Mouse (Mus musculus) thymus, postnatal 0 days (tissue): ENCODE measurements around the gene 1700057G04Rik. TPM values are rescaled to one million over a fixed set of nuclear protein-coding genes. Genes with fewer than 3 reads are reported as not detected.
"Not testable (repeated sequence)": the region's sequence is repeated elsewhere in the genome, so short reads cannot be mapped to it uniquely, and the experiment has no call there.

Experiments used
- DNase-seq: peaks from one replicate; pipeline ENCODE4 v3.0.0-alpha.2; 2015; ENCODE audit warnings: low spot score
- polyA plus RNA-seq: library from polyadenylated mRNA; unstranded; fragments of >200 nt; fragmentation: Nextera tagmentation; extraction: Ambion mirVana; gene quantifications from 2 replicates; pipeline ENCODE4 v1.2.1, GENCODE M21; 2015

The 1700057G04Rik gene
- polyA plus RNA-seq, 1 experiment from 2014 or later, result not detected

DNA sequence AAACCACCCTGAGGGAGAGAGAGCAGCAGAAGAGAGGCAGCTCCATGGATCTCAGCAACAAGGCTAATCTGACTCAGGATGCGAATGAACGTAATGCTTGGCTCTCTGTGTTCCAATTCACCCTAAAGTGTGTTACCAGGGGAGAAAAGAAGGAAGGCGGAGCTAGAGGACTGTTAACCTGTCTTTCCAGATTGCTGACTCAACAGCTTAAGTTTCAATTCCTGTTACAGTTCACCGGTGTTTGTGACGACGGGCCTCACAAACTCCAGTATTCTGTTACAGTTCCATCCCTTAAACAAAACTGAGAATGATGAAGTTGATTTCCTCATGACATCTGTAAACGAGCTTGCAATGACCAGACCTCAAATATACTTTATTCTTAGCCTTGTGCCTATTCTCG is 4.1 kb upstream of the 1700057G04Rik start:
- DNase-seq, result no peak

DNA sequence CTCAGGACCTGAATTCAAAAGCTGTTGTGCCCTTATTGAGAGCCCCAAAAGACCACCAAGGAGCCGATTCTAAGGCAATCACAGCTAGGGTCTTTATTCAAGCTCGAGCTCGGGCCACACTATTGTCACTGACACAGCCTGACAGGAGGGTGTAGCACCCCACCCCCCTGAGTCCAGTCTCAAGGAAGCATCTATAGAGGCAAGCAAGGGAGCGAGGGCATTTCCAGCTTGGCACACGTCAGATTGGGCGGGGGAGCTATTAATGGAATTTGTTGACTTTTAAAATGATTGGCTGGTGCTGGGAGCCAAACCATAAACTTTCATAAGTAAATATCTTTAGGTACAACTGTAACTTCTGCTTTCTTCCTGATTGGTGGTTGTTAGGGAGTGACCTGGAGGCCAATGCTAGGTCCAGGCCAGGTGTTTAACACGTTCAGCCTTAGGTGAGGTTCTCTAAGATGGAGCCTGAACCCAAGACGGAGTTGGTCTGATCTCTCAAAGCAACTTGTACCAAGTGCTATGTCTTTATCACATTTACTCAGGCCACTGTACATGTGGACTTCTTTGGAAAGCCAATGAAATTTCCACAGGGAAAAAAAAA is 3.5 kb upstream of the 1700057G04Rik start:
- DNase-seq, result no peak

DNA sequence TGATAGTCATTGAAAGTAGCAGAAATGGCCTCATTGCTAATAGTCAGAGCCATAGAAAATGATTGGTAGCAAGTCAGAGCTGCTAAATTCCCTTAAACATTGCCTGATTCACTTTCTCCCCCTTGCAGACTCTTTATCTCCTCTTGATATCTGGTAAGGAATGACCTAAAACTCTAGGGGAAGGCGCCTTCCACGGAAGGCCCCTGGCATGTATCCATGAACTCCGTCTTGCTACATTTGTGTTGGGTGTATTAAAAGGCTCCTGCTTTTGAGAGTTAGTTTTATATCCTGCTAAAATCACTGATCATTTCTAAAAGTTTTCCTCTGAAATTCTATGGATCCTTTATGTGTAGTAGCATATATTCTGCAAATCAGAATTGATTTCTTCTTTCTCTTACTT is 7.6 kb downstream of the 1700057G04Rik start:
- no peak for DNase-seq

DNA sequence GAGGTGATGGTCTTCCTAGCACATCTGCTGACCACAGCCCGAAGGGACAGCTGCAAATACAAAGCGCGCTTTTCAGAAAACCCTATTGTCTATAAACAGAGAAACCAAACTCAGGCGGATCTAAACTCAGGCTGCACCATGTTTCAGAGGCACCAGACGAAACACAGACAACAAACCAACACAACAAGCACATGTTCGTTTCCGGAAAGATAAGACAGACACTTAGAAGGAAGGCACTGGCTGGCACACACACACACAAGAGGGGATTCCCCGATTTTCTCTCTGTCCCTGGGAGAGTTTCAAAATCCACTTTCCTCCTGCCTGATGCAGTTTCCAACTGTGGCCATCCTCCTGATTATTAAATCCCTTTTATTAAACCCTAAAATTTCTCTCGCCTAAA is 16.8 kb downstream of the 1700057G04Rik start:
- DNase-seq, result not testable (repeated sequence)

DNA sequence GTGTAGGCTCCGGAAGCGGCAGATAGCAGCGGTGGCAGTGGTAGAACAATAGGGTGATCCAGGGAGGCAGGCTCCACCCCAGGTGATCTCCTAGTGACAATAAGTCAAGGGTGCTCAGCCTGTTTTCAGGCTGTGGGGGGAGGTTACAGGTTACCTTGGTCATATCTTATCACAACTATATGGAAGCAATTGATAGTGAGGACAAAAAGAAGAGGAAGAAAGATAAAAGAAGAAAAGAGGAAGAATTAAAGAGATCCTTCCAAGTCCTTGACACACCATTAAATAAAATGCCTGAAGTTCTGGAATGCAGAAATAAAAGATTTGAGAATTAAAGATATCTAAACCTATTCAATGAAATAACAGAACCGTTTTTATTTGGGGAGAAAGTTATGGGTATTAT is 17.6 kb downstream of the 1700057G04Rik start:
- no peak for DNase-seq

DNA sequence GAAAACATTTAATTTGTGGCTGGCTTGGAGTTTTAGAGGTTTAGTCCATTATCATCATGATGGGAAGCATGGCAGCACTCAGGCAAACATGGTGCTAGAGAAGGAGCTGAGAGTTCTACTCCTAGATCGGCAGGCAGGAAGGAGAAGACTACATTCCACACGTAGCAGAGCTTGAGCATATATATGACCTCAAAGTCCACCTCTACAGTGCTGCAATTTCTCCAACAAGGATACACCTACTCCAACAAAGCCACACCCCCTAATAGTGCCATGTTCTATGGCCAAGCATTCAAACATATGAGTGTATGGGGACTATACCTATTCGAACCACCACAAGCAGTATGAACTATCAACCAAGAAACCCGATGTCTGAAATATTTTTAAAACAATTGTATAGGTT is 22.2 kb downstream of the 1700057G04Rik start:
- DNase-seq, result no peak

DNA sequence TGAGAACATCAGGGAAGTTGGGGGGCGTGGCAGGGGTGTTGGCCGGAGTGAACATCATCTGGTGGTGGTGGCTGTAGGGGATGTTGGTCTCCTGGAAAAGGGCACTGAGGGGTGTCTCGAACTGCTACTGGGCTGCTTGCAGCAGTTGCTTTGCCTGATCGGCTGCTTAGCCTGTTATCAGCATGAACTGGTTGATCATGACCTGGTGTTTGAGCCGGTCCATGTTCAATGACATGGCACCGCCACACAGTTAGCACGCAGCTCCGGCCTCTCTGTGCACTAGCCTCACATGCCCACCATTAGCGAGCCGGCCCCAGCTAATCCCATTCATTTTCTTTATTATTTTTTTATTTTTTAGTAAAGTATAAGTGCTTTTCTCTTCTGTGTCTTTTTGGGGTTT is 25.7 kb downstream of the 1700057G04Rik start:
- no peak for DNase-seq

DNA sequence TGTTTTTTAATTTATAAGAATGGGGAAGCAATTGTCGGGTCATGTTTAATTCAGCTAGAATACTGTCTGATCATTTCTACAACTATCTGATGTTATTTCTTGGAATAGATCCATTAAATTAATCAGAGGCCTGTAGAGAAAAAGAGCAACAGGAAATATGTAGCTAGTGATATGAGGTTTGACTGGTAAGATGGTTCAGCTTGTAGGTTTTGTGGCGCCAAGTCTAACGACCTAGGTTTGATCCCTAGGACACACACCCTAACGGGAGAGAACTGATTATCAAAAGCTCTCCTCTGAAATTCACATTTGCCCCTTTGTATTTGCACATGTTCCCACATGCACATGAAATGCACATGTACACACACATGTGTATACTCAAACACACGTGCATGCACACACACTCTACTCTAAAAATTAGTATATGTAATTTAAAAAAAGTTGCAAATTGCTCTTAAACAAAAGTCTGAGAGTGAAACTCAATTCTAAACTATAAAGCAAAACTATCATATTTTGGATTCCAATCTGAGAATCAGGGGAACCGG is 26.2 kb downstream of the 1700057G04Rik start:
- DNase-seq, result no peak

DNA sequence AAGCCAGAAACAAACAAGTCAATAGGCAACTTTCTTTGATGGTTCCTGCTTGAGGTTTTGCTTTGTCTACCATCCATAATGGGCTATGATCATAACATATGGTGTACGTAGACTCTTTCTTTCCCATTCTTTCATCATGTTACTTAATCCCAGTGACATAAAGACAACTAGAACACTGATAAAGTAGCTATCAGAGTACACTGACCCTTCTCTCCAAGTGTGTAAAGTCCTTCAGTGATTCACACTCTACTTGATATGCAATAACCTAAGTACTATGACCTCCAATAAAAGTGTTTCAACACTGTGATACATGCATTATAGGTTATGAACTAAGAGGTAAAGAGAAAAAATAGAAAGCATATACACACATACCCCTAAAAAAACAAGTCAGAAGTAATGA is 27.9 kb downstream of the 1700057G04Rik start:
- DNase-seq, result no peak

DNA sequence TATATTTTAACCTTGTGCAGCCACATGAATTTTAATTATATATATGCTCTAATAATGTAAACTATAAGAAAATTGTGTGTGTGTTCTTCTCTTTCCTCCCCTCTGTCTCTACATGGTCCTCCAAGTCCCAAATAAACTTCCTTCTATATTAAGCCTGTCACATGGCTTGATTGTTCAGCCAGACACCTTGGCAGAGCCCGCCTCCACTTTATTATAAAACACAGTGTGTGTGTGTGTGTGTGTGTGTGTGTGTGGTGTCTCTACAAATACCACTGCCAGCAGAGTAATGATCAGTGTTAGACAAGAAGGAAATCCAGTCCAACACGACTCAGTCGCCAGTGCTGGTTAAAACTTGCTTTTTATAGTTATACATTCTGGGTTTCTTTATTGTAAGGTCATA is 28.5 kb downstream of the 1700057G04Rik start:
- DNase-seq, result no peak

DNA sequence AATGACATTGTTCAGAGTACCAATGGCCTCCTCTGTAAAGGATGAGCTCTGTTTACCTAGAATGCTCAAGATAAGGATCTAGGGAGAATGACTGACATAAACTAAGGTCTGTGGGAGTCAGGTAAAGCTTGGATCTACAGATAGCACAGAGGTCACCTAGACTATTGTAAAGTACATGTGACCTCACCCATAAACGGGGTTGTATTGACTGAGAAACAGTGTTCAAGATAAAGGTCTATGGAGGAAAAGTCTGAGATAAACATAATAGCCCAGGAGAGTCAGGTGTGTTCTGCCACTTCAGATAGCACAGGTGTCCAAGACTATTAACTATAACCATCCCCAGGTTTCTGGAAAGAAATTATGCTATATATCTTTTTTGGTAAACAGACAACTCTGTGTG is 29.8 kb downstream of the 1700057G04Rik start:
- DNase-seq, result no peak

DNA sequence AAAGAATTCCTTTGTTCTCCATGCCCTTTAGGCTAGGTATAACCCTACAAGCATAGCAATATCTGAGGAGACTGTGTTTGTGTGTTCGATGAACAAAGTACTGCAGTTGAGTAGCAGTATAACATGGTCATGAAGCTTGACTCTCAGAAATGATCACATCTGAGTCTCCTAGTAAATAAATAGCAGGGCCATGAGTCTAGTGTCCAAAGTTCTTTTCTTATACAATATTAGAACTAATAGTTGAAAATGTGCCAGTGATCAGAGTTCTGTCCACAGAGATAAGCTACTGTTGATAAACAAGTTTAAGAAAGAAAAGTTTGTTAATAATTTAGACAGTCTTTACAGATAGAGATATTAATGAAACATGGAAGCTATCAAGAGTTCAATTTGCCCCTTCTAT is 42.7 kb downstream of the 1700057G04Rik start:
- no peak for DNase-seq

DNA sequence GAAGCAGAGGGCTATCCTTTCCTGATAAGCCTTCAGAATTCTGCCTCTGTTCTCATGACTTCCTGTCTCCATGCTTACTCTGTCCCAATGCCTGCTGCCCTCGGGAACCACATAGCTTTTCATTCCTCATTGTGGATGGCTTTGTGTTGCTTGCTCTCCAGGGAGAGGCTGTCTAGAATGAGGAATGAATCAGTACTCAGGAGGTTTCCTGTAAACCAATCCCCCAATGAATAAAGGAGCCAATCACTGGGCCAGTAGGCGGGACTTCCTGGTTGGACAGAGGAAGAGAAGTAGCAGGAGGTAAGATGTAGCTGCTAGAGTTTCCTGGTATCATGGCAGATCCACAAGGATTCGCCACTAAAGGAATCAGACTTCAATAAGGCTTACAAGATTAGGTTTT is 44.1 kb downstream of the 1700057G04Rik start:
- DNase-seq, result no peak

DNA sequence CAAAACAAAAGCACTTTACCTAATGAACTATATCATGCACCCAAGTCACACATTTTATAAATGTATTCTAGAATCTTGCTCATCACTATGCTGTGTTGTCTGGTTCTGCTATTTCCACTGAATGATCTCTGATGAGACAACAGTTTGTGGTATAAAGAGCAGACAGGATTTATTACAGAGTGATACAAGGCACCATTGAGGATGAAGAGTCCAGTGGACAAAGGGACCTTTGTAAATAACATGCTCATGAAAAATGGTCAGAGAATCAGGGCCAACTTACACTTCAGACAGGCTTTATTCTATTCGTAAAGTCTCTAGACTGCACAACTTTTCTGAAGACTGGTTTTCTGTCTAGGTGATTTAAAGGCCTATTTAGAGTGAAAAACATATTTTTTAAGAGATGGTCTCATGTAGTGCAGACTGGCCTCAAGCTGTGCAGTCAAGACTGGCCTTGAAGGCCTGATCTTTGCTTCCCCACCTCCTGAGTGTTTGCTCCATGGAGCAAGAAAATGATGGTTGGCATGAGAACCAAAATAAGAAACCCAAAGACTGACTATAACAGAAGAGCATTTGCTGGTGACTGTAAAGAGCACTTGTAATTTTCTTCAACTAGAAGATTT is 51.6 kb downstream of the 1700057G04Rik start:
- DNase-seq, result no peak

DNA sequence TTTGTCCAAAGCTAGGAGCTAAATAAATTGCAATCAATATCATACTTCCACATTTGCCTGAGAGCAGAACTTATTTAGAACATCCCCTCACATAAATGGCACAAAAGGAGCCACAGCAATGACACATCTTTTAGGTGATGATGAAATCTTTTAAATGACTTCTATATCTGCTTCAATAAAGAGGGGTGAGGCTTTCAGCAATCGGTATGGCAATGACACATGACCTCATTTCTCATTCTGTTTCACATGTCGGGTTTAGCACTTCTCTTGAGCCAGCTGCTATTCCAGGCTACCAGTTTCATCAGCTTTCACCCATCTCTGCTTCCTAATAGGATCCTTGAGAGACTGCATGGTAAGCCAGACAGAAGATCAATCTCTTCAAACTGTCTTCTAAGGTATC is 54.3 kb downstream of the 1700057G04Rik start:
- DNase-seq, result no peak

DNA sequence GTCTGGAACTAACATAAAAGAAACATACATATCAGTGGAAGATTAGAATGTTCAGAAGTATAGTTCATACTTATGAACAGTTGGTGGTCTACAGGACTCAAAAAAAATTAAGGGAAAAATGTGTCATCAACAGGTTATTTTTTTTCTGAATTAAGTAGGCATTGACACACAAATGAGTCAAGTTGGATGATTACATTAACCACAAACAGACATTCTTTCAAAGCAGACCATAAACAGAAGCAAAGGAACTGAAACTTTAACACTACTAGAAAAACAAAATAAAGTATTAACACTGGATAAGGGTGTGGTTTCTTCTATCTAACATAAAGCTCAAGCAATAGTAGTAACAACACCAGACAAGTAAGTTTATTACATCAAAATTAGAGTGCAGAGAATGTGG is 59.7 kb downstream of the 1700057G04Rik start:
- DNase-seq, result no peak

DNA sequence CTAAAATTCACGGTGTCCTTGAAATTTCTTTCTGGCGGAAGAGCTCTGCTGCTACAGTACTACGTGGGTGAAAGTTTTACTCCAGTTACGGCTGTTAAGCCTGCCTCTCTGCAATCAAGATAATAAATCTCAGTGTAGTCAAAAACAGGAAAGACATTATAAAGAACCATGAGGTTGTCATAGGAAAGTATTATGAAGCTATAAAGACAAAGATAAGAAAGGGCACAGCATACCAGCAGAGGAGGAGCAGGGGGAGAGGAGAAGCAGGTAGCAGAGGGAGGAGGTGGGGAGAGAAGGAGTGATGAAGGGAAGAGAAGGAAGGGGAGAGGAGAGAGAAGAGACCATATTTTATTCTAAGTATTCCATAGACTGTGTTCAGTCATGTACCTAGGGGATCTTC is 64.7 kb downstream of the 1700057G04Rik start:
- DNase-seq, result no peak

DNA sequence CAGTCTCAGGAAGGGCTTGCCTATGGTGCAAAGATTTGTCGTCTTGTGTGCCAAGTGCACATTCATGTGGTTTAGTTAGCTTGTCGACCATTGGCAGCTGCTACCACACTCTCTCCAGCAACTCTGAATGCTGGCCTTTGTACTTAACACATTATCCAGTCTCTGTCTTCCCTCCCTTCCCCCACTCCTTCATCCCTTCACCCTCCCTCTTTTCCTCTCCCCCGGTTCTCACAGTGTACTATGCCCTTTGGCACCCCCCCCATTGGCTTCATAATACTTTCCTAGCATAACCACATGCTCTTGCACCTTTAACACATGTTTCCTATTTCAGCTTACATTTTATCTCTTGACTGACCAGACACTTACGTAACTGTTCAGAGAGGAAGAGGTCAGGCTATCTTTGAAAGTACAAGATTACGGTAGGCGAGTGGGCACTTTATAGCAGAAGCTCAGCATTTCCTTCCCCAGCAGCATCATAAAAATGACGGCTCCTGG is 65.6 kb downstream of the 1700057G04Rik start:
- DNase-seq, result no peak

DNA sequence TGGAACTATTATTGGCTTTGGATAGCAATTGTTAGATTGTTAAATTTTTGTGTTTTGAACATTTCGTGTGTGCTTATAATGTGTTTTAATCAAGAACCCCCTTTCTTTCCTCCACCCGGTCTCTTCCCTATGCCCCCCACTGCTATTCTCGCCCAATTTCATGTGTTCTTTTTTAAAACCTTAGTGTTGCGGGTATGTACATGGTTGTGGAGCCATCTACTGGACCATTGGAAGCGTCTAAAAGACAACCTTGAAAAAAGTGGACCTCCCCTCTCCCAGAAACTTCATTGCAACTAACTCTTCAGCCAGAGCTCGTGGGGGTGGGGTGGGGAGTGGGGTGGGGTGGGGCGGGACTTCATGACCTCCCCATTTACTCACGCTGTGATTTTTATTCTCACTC is 66.2 kb downstream of the 1700057G04Rik start:
- no peak for DNase-seq

DNA sequence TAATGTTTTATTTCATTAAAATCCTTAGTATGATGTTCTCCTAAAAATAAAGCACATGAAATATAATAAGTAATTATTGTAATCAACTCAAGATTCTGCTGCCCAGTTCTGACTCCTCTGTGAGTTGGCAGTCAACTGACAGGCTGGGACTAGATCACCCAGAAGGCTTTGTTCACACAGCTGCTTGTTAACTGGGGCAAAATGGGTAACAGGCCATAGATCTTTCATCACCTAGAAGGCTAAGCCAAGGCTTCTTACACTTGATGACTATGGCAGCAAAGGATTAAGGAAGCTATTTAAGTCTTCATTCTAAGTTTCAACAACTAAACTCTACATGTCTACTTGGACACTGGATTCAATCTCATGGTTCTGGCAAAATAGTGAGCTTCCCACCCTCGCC is 68.8 kb downstream of the 1700057G04Rik start:
- no peak for DNase-seq

DNA sequence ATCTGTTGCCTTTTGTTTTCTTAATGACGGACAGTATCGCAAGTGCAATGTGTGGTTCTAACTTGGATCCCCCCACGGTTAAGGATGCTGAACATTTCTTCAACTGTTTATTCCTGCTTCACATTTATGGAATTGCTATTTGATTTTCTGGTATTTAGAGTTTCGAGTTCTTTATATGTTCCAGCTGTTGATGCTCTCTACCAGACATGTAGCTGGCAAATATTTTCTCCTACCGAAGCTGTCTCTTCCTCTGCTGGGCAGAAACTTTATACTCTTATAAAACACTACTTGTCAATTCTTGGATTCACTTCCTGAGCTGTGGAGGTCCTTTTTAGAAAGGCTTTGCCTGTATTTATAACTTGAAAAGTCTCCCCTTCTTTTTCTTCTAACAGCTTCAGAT is 70.1 kb downstream of the 1700057G04Rik start:
- DNase-seq, result no peak

DNA sequence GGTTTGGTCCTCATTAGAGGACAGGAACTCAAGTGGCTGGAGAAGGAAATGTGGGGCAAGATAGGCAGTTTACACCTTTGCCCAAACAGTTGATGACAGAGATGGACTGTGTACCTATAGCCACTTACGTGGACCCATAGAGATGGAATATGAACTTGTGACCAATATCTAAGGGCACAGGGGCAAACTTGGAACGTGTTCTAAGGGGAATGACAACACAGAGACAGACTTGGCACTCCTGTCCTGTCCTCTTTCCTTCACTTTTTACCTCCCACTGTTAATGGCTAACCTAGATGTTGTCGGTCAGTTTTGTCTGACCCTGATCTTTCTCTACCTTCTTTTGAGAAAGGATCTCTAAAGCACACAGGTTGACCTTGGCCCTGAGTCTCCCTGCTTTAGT is 74.2 kb downstream of the 1700057G04Rik start:
- DNase-seq, result no peak

DNA sequence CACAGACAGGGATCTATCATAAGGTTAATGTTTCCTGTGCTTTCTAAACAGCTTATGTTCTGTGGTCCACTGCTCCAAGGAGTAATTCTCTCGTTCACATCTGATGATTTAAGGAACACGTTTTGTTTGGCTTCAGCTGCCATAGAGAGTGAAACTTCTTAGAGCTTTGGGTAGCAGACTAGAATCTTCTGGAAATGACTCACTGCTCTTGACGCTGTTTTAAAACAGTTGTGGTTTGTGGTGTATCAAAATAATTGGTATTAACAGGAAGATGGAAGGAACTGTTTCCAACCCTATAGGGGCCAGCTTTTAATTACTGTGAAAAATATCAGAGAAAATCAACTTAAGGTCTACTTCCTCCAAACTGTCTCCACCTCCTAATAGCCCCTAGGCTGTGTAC is 75.2 kb downstream of the 1700057G04Rik start:
- no peak for DNase-seq
